ENCODE assay signal across 22 mouse cellular contexts in genomic region chr7:136306137-136306536, GRCm38 (mm10).
DNase-seq lines count a peak whose midpoint lies in the region; ATAC-seq and TF ChIP-seq lines count a peak whose summit lies in the region.
"Had no signal": no experiment of that assay in that cellular context is flagged by ENCODE, and none has a peak within 500 bp of the region (broad histone marks: within the 10 kb centered on the region; RNA-seq: fewer than 3 reads in every experiment).

No protein-coding gene starts in this region.

- H3K9ac ChIP-seq in hindbrain, embryonic 11.5 days (ENCODE audit: low read depth, low read length), result no peak overlapping the region
- H3K9ac ChIP-seq in lung, embryonic 14.5 days, result no peak overlapping the region
- no peak overlapping the region for H3K9ac ChIP-seq in limb, embryonic 12.5 days (replicated peaks)
- no peak overlapping the region for H3K9ac ChIP-seq in neural tube, embryonic 15.5 days (replicated peaks)
- H3K9ac ChIP-seq: forebrain, embryonic 13.5 days; neural tube, embryonic 13.5 days; stomach, embryonic 15.5 days had no signal

- H3K4me1 ChIP-seq in hindbrain, embryonic 11.5 days (replicated peaks; ENCODE audit: control insufficient read depth, insufficient read depth, low read length), result no peaks in the 10 kb centered on the region
- H3K4me1 ChIP-seq in hindbrain, embryonic 10.5 days (replicated peaks), result no peaks in the 10 kb centered on the region
- no peaks in the 10 kb centered on the region for H3K4me1 ChIP-seq in lung, embryonic 14.5 days (ENCODE audit: insufficient read depth)
- H3K4me1 ChIP-seq in limb, embryonic 12.5 days (replicated peaks), result peaks cover 3% of the 10 kb centered on the region
- no peaks in the 10 kb centered on the region for H3K4me1 ChIP-seq in neural tube, embryonic 15.5 days
- H3K4me1 ChIP-seq: forebrain, embryonic 13.5 days; neural tube, embryonic 13.5 days; stomach, embryonic 15.5 days had no signal

- no peak overlapping the region for H3K4me3 ChIP-seq in hindbrain, embryonic 11.5 days (ENCODE audit: low read depth, low read length)
- no peak overlapping the region for H3K4me3 ChIP-seq in hindbrain, embryonic 10.5 days
- no peak overlapping the region for H3K4me3 ChIP-seq in lung, embryonic 14.5 days (ENCODE audit: low read depth, low read length)
- no peak overlapping the region for H3K4me3 ChIP-seq in limb, embryonic 12.5 days (replicated peaks)
- H3K4me3 ChIP-seq in neural tube, embryonic 15.5 days (replicated peaks), result no peak overlapping the region
- H3K4me3 ChIP-seq: forebrain, embryonic 13.5 days; left cerebral cortex, adult 2 months; neural tube, embryonic 13.5 days; stomach, embryonic 15.5 days had no signal

- no peak overlapping the region for H3K27ac ChIP-seq in hindbrain, embryonic 11.5 days (ENCODE audit: low read depth, low read length)
- no peak overlapping the region for H3K27ac ChIP-seq in hindbrain, embryonic 10.5 days
- H3K27ac ChIP-seq in lung, embryonic 14.5 days (ENCODE audit: low read depth), result no peak overlapping the region
- H3K27ac ChIP-seq in limb, embryonic 12.5 days, result 0 out of 2 replicates have a peak overlapping the region, but pooled peaks have one; percentile 35
- no peak overlapping the region for H3K27ac ChIP-seq in neural tube, embryonic 15.5 days (replicated peaks)
- H3K27ac ChIP-seq: forebrain, embryonic 13.5 days; left cerebral cortex, adult 2 months; neural tube, embryonic 13.5 days; stomach, embryonic 15.5 days had no signal

- H3K9me3 ChIP-seq in hindbrain, embryonic 11.5 days (ENCODE audit: control insufficient read depth, low read length), result no peaks in the 10 kb centered on the region
- no peaks in the 10 kb centered on the region for H3K9me3 ChIP-seq in hindbrain, embryonic 10.5 days
- H3K9me3 ChIP-seq in lung, embryonic 14.5 days (ENCODE audit: low read depth, low read length), result no peaks in the 10 kb centered on the region
- H3K9me3 ChIP-seq in limb, embryonic 12.5 days, result no peaks in the 10 kb centered on the region
- H3K9me3 ChIP-seq in neural tube, embryonic 15.5 days (replicated peaks), result no peaks in the 10 kb centered on the region
- H3K9me3 ChIP-seq: forebrain, embryonic 13.5 days; neural tube, embryonic 13.5 days; stomach, embryonic 15.5 days had no signal

- ATAC-seq in hindbrain, embryonic 11.5 days (ENCODE audit: low FRiP score), result no peak
- no peak for ATAC-seq in lung, embryonic 14.5 days (ENCODE audit: insufficient read depth)
- ATAC-seq in limb, embryonic 12.5 days (ENCODE audit: insufficient number of reproducible peaks, insufficient read depth, low FRiP score, low TSS enrichment, low read depth), result no peak
- no peak for ATAC-seq in neural tube, embryonic 15.5 days (ENCODE audit: low FRiP score)
- ATAC-seq: forebrain, embryonic 13.5 days; hindbrain, embryonic 16.5 days had no signal

- peak; percentile 38 for TF ChIP-seq CTCF in lung, embryonic 14.5 days (IDR thresholded peaks at IDR 0.05; ENCODE audit: low read depth)

- H3K27me3 ChIP-seq in hindbrain, embryonic 11.5 days (ENCODE audit: control insufficient read depth, insufficient read depth, low read length), result no peaks in the 10 kb centered on the region
- no peaks in the 10 kb centered on the region for H3K27me3 ChIP-seq in hindbrain, embryonic 10.5 days (ENCODE audit: insufficient read depth, poor library complexity, severe bottlenecking)
- no peaks in the 10 kb centered on the region for H3K27me3 ChIP-seq in lung, embryonic 14.5 days (ENCODE audit: insufficient read depth, low read length)
- H3K27me3 ChIP-seq in limb, embryonic 12.5 days, result no peaks in the 10 kb centered on the region; the same call in 1 of the 2 replicates
- no peaks in the 10 kb centered on the region for H3K27me3 ChIP-seq in neural tube, embryonic 15.5 days (replicated peaks)
- H3K27me3 ChIP-seq: neural tube, embryonic 13.5 days; stomach, embryonic 15.5 days had no signal

- no peaks in the 10 kb centered on the region for H3K36me3 ChIP-seq in hindbrain, embryonic 11.5 days (ENCODE audit: control insufficient read depth, insufficient read depth, low read length)
- H3K36me3 ChIP-seq in hindbrain, embryonic 10.5 days, result no peaks in the 10 kb centered on the region
- no peaks in the 10 kb centered on the region for H3K36me3 ChIP-seq in lung, embryonic 14.5 days (ENCODE audit: insufficient read depth)
- H3K36me3 ChIP-seq in limb, embryonic 12.5 days, result no peaks in the 10 kb centered on the region
- no peaks in the 10 kb centered on the region for H3K36me3 ChIP-seq in neural tube, embryonic 15.5 days
- H3K36me3 ChIP-seq: neural tube, embryonic 13.5 days; stomach, embryonic 15.5 days had no signal

- no peak overlapping the region for H3K4me2 ChIP-seq in hindbrain, embryonic 11.5 days (replicated peaks; ENCODE audit: low read depth, low read length)
- no peak overlapping the region for H3K4me2 ChIP-seq in lung, embryonic 14.5 days
- H3K4me2 ChIP-seq in limb, embryonic 12.5 days, result no peak overlapping the region
- H3K4me2 ChIP-seq in neural tube, embryonic 15.5 days, result no peak overlapping the region
- H3K4me2 ChIP-seq: forebrain, embryonic 13.5 days; neural tube, embryonic 13.5 days; stomach, embryonic 15.5 days had no signal

- 75% methylated on average over 4 of the region's 4 CpGs for WGBS in hindbrain, embryonic 11.5 days
- WGBS in hindbrain, embryonic 10.5 days, result 76% methylated on average over 4 of the region's 4 CpGs
- 60% methylated on average over 4 of the region's 4 CpGs for WGBS in lung, embryonic 14.5 days
- 63% methylated on average over 4 of the region's 4 CpGs for WGBS in limb, embryonic 12.5 days
- 72% methylated on average over 4 of the region's 4 CpGs for WGBS in neural tube, embryonic 15.5 days

- peak; percentile 30 for DNase-seq in embryo, embryonic 10.5 days (ENCODE audit: low spot score)
- no peak for DNase-seq in embryo, embryonic 10 days (ENCODE audit: low spot score)
- peak; percentile 6 for DNase-seq in hindbrain, embryonic 11.5 days (ENCODE audit: low spot score)
- DNase-seq in hindbrain, embryonic 10.5 days (ENCODE audit: low spot score), result no peak
- peak; percentile 20 for DNase-seq in lung, embryonic 14.5 days
- DNase-seq in lung, postnatal 25 days (ENCODE audit: low spot score), result no peak
- DNase-seq: adrenal gland, adult 8-10 months; cerebellum, adult 9-11 months; gastrocnemius, postnatal 25 days; heart, postnatal 14 days; kidney, adult 18-20 months; kidney, postnatal 14 days; lung, postnatal 4 days; right cerebral cortex, postnatal 25 days; thymus, adult 2 months had no signal

Comparison
In these comparisons a context has a peak if more than half of its experiments do, and no peak if none do; other contexts are left out.
1. DNase-seq: peak in embryo, embryonic 10.5 days (single experiment), hindbrain, embryonic 11.5 days (single experiment) and lung, embryonic 14.5 days (single experiment); none in embryo, embryonic 10 days (single experiment), hindbrain, embryonic 10.5 days (single experiment) and lung, postnatal 25 days (single experiment).